Mouse (Mus musculus) E14TG2a.4 (cell line): Measurements from ENCODE around the gene Gls.

ENCODE experiments used
- H3K27me3 ChIP-seq: 2 replicates; pipeline ENCODE4 v1.6.1; 2014; ENCODE audit warnings: low read length, control low read depth; ENCODE audit not compliant: insufficient read depth
- H3K36me3 ChIP-seq: 2 replicates; pipeline ENCODE4 v1.6.1; 2014; ENCODE audit warnings: low read length, control low read depth; ENCODE audit not compliant: insufficient read depth
- H3K4me1 ChIP-seq: replicated peaks from 2 replicates; pipeline ENCODE4 v1.6.1; 2014; ENCODE audit warnings: low read depth, low read length, control low read depth
- H3K4me3 ChIP-seq: replicated peaks from 2 replicates; pipeline ENCODE4 v1.5.1; 2014; ENCODE audit warnings: mild to moderate bottlenecking, low read length
- H3K9me3 ChIP-seq: 2 replicates; pipeline ENCODE4 v1.6.1; 2014; ENCODE audit warnings: low read length, control low read depth
- CTCF ChIP-seq: conservative IDR thresholded peaks from 2 replicates; pipeline ENCODE4 v1.5.1; 2014; ENCODE audit warnings: low read length
- NANOG ChIP-seq: IDR thresholded peaks from 2 replicates; pipeline ENCODE4 v1.6.1; 2014; ENCODE audit warnings: borderline replicate concordance, low read length, mixed read lengths
- POU5F1 ChIP-seq: IDR thresholded peaks from 2 replicates; pipeline ENCODE4 v1.6.1; 2014; ENCODE audit warnings: low read length, borderline replicate concordance

Gene Gls

DNA sequence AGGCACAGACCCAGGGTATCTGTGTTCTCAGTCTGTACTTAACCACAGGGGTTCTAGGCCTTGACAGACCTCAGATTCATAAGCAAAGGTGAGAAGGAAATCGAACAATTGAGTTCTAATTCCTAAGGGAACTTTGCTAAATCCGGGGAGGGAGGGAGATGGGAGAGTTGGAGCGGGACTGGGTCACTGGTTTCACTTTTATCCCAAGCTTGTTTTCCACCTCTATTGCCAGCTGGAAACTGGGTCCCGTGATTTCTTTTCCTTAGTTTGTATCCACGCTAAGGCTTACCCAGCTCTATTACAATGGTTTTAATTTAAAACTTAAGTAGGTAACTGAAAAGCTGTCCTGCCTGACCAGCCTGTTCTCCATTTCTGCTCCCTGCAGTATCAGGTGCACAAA, 57.7 kb downstream of the Gls start:
- TF ChIP-seq NANOG (no peak), POU5F1 (no peak)
- Histone ChIP-seq H3K27me3 (no peaks in the 10 kb centered on the region; the same call in 1 of the 2 replicates), H3K9me3 (no peaks in the 10 kb centered on the region), H3K4me1 (peaks cover 13% of the 10 kb centered on the region), H3K4me3 (no peak overlapping the region), H3K36me3 (peaks cover 7% of the 10 kb centered on the region; the same call in 1 of the 2 replicates)

DNA sequence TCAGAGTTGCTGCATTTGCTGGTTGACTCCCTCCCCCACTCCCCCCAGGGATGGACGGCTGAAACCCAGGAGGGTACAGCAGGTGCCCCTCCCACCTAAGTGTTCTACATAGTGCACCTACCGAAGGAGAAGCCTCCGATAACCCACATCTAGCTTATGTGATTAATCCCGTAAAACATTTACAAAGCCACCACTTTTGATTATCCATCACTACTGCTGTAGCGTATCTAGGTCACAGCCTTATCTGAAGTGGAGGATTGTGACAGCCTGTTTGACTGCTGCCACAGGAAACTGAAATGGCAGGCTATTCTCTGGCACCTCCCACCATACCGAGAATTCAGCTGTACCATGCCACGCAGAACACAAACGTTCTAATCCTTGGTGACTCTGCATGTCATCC, 61.8 kb downstream of the Gls start:
- Histone ChIP-seq H3K27me3 (no peaks in the 10 kb centered on the region; the same call in 1 of the 2 replicates), H3K36me3 (0 out of 2 replicates have a peak, but pooled peaks cover under 1% of the 10 kb centered on the region), H3K4me1 (peaks cover 20% of the 10 kb centered on the region), H3K9me3 (no peaks in the 10 kb centered on the region), H3K4me3 (no peak overlapping the region)
- no peak for TF ChIP-seq POU5F1
- TF ChIP-seq NANOG = no peak

DNA sequence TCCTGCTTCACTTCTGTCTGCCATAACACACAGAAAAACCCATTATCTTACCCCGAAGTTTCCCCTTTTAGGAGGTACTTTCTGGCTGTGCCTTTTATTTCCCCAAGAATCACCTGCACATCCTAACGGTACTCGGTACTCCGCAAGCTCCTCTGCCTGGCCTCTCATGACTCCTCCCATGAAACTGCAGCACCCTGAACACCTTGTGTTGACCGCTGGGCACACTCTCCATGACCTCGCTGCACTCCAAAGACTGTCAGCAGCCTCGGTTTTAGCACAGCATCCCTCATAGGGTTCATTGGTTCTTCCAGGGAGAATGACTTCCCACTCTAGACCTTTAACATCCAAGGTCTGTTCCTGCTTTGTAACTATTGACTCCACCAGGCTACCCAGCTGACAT, 62.3 kb downstream of the Gls start:
- no peak overlapping the region for H3K4me3 ChIP-seq
- H3K27me3 ChIP-seq = no peaks in the 10 kb centered on the region; the same call in 1 of the 2 replicates
- TF ChIP-seq CTCF = no peak
- no peak for TF ChIP-seq NANOG
- TF ChIP-seq POU5F1 = no peak
- H3K9me3 ChIP-seq = no peaks in the 10 kb centered on the region
- peaks cover 20% of the 10 kb centered on the region for H3K4me1 ChIP-seq
- peaks cover 6% of the 10 kb centered on the region; the same call in 1 of the 2 replicates for H3K36me3 ChIP-seq

DNA sequence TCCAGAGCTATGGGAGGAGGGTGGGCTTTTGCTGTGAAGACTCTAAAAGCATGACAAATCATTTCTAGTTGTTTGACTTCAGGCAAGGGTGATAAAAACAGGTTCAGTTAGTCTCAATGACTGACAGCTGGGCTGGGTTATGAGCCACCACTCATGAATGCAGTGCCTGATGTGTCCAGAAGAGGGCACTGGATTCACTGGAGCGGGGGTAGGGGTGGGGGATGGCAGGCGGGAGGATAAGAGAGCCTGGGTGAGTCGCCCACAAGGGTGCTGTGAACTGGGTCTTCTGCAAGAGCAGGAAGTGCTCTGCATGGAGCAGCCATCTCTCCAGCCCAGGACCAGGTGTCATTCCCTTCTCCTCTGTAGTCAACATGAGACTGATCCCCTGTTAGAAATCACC, 63.0 kb downstream of the Gls start:
- TF ChIP-seq NANOG (no peak), POU5F1 (no peak), CTCF (peak; percentile 87)
- H3K4me3 ChIP-seq = no peak overlapping the region
- no peaks in the 10 kb centered on the region for H3K9me3 ChIP-seq
- peaks cover 8% of the 10 kb centered on the region; the same call in 1 of the 2 replicates for H3K36me3 ChIP-seq
- no peaks in the 10 kb centered on the region; the same call in 1 of the 2 replicates for H3K27me3 ChIP-seq
- H3K4me1 ChIP-seq = peaks cover 20% of the 10 kb centered on the region

DNA sequence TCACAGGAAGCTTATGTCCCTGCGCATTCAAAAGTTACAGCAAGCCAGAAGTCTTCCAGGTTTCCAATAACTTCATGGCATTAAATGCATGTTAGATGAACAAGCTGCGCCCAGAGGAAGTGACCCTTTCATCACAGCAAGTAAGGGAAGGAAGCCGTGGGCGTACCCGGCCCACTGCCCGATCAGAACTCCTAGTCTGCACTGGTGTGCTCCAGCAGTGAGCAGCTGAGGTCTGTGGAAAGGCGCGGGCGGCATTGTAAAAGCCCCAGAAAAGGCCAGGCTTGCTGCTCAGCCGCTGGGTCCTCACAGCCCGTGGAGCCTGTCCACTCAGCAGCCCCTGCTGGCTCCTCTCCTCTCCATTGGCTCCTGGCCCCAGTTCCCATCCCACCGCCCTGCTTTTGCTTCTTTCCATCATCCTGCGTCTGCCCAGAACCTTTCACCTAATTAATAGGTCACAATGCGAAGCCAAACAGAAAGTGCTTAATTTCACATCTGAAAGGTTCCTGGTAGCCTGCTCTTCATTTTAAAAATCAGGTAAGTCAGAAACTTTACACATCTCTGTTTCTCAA, 66.3 kb downstream of the Gls start:
- TF ChIP-seq POU5F1 (no peak), CTCF (no peak), NANOG (no peak)
- Histone ChIP-seq H3K9me3 (peaks cover 6% of the 10 kb centered on the region; the same call in 1 of the 2 replicates), H3K4me3 (peak overlapping the region; percentile 54), H3K36me3 (peaks cover 8% of the 10 kb centered on the region; the same call in 1 of the 2 replicates), H3K4me1 (peaks cover 20% of the 10 kb centered on the region), H3K27me3 (no peaks in the 10 kb centered on the region; the same call in 1 of the 2 replicates)

DNA sequence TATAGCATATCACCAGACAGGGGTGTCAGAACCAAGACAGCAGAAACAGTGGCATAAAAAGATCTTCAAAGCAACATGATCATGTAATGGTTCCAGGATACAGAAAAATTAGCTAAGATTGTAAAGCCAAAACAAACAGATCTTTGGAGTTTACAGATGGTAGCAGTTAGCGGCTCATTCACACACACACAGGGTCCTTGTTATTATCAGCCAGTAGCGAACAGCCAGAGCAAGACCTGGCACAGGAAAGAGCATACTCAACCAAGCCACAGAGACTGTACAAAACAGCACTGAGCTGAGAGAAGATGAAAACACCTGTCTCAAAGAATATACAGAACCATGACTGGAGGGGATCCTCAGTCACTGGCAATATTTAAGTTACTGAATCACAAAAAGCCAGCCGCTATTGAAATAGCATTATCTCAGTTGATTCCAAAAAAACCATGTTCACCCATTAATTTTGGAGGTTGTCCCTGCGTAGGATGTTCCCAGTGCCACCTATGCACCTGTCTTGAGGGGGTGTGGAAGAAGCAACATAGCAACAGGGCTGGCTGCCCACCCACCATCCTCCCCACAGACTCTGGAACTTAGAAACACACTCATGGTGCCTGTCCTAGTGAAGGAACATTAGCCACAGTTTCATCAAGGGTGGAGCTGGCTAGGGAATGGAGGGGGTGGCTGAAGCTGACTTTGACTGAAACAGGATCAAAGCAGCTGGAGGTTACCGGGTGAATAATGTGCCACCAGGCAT, 69.2 kb downstream of the Gls start:
- Histone ChIP-seq H3K9me3 (peaks cover 6% of the 10 kb centered on the region; the same call in 1 of the 2 replicates), H3K4me1 (peaks cover 9% of the 10 kb centered on the region), H3K36me3 (peaks cover 18% of the 10 kb centered on the region), H3K27me3 (no peaks in the 10 kb centered on the region), H3K4me3 (no peak overlapping the region)
- TF ChIP-seq POU5F1 = no peak
- TF ChIP-seq NANOG = no peak
- no peak for TF ChIP-seq CTCF

DNA sequence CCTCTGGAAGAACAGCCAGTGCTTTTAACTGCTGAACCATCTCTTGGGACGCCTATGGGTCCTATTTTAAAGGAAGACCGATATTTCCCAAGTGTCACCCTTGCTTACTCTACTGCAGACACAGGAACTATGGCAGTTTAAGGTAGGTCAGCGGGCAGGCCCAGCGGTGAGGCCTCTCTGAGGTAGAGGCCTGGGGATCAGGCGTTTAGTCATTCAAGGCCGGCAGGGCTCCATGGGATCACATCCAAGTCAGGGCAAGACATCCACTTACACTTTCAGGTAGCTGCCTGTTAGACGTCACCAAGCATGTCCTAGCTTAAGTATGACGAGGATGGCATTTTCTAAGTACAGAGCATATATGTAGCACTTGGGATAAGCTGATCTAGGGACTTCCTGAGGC, 71.9 kb downstream of the Gls start:
- Histone ChIP-seq H3K4me3 (no peak overlapping the region), H3K27me3 (no peaks in the 10 kb centered on the region), H3K9me3 (peaks cover 6% of the 10 kb centered on the region; the same call in 1 of the 2 replicates), H3K36me3 (peaks cover 23% of the 10 kb centered on the region), H3K4me1 (peaks cover 4% of the 10 kb centered on the region)
- no peak for TF ChIP-seq POU5F1
- no peak for TF ChIP-seq CTCF
- no peak for TF ChIP-seq NANOG

DNA sequence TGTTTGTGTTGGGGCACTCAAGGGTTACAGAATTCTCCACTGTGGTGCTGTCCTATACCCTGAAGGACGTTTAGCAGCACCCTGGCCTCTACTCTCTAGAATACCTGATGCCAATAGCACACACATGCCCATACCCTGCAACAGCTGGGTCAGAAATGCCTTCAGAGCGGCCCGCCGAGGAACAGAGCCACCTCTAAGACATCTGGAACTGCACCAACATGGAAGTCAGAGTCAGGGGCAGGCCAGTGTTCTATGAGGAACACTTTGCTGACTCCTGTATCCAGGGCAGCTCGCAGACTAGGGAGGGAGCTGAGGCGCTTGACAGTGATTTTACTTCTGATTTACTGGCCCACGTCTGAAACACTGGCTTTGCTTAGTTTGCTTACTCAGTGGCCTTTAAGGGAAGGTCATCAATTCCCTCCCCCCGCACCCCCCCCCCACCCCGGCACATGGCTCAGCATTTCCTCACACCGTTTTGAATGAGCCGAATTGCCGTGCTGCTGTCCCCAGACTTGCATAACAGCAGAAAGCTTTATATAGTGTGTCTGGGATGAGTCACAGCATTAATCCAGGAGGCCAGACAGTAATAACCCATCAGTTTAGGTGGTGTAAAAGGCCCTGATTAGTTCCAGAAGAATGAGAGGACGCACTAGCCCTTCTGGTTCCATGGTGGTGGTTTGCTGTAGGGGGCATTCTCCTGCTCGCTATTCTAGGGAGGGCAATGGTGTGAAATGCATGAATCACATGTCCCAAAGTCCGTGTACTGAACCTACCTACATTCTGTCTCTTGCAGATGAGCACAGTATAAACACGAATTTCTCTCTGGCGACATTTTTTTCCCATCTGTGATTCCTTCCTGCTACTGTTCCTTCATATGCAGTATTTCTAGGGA, 74.3 kb downstream of the Gls start:
- Histone ChIP-seq H3K36me3 (peaks cover 33% of the 10 kb centered on the region), H3K4me3 (peak overlapping the region; percentile 62), H3K27me3 (no peaks in the 10 kb centered on the region), H3K4me1 (peaks cover 4% of the 10 kb centered on the region), H3K9me3 (no peaks in the 10 kb centered on the region)
- TF ChIP-seq CTCF (no peak), POU5F1 (no peak), NANOG (no peak)
